Mouse (Mus musculus): Measurements from ENCODE around the gene Zc3h12c. TPM values are rescaled to one million over a fixed set of nuclear protein-coding genes. Genes with fewer than 3 reads are reported as not detected.

The Zc3h12c gene
- 10 to 100 TPM in 3 of 4 experiments, 1 to 10 TPM in 1; 9.3 to 14.0 (median 10.5) TPM for total RNA-seq (2022)

GRCm38 (mm10) chr9:52167863-52168685 lies at the start of gene Zc3h12c:
TSS of gene Zc3h12c (minus strand) at chr9:52168572.
- peak; percentile 43 to 47 for DNase-seq (ENCODE audit: low spot score in 2 of 2)

- DNase-seq (ENCODE audit: low spot score in 2 of 2) = no peak
Measured at GRCm38 (mm10) chr9:52217636-52218035, 49.3 kb upstream of the Zc3h12c start.

- DNase-seq (ENCODE audit: low spot score in 2 of 2) = no peak
Measured at GRCm38 (mm10) chr9:52215291-52215690, 46.9 kb upstream of the Zc3h12c start.

- no peak for DNase-seq (ENCODE audit: low spot score in 2 of 2)
Measured at GRCm38 (mm10) chr9:52212416-52212815, 44.0 kb upstream of the Zc3h12c start.

GRCm38 (mm10) chr9:52208510-52209030 lies 40.2 kb upstream of the Zc3h12c start:
- no peak for DNase-seq (ENCODE audit: low spot score in 2 of 2)

GRCm38 (mm10) chr9:52203189-52203588 lies 34.8 kb upstream of the Zc3h12c start:
- DNase-seq (ENCODE audit: low spot score in 2 of 2) = no peak

- DNase-seq (ENCODE audit: low spot score in 2 of 2) = no peak
Measured at GRCm38 (mm10) chr9:52200271-52200670, 31.9 kb upstream of the Zc3h12c start.

GRCm38 (mm10) chr9:52195853-52196252 lies 27.5 kb upstream of the Zc3h12c start:
- DNase-seq (ENCODE audit: low spot score in 2 of 2) = no peak

GRCm38 (mm10) chr9:52193851-52194250 lies 25.5 kb upstream of the Zc3h12c start:
- no peak for DNase-seq (ENCODE audit: low spot score in 2 of 2)

- DNase-seq (ENCODE audit: low spot score in 2 of 2) = no peak
Measured at GRCm38 (mm10) chr9:52190907-52191306, 22.5 kb upstream of the Zc3h12c start.

GRCm38 (mm10) chr9:52188106-52188505 lies 19.7 kb upstream of the Zc3h12c start:
- no peak for DNase-seq (ENCODE audit: low spot score in 2 of 2)

- DNase-seq (ENCODE audit: low spot score in 2 of 2) = no peak
Measured at GRCm38 (mm10) chr9:52186296-52186941, 18.0 kb upstream of the Zc3h12c start.

- no peak for DNase-seq (ENCODE audit: low spot score in 2 of 2)
Measured at GRCm38 (mm10) chr9:52181419-52181818, 13.0 kb upstream of the Zc3h12c start.

GRCm38 (mm10) chr9:52180851-52181250 lies 12.5 kb upstream of the Zc3h12c start:
- no peak for DNase-seq (ENCODE audit: low spot score in 2 of 2)

- no peak for DNase-seq (ENCODE audit: low spot score in 2 of 2)
Measured at GRCm38 (mm10) chr9:52175257-52175859, 7.0 kb upstream of the Zc3h12c start.

GRCm38 (mm10) chr9:52174671-52175111 lies 6.3 kb upstream of the Zc3h12c start:
- DNase-seq (ENCODE audit: low spot score in 2 of 2) = no peak

- DNase-seq (ENCODE audit: low spot score in 2 of 2) = no peak
Measured at GRCm38 (mm10) chr9:52173937-52174336, 5.6 kb upstream of the Zc3h12c start.

GRCm38 (mm10) chr9:52172550-52172949 lies 4.2 kb upstream of the Zc3h12c start:
- DNase-seq (ENCODE audit: low spot score in 2 of 2) = no peak

- DNase-seq (ENCODE audit: low spot score in 2 of 2) = no peak
Measured at GRCm38 (mm10) chr9:52170671-52171070, 2.3 kb upstream of the Zc3h12c start.

GRCm38 (mm10) chr9:52170131-52170530 lies 1.8 kb upstream of the Zc3h12c start:
- no peak for DNase-seq (ENCODE audit: low spot score in 2 of 2)

- DNase-seq (ENCODE audit: low spot score in 2 of 2) = peak; percentile 69 to 74
Measured at GRCm38 (mm10) chr9:52168686-52169270, 406 bp upstream of the Zc3h12c start.

- no peak for DNase-seq (ENCODE audit: low spot score in 2 of 2)
Measured at GRCm38 (mm10) chr9:52167506-52167862, 888 bp downstream of the Zc3h12c start.
